Mouse (Mus musculus): ENCODE results near the gene Nrxn2.

DNA sequence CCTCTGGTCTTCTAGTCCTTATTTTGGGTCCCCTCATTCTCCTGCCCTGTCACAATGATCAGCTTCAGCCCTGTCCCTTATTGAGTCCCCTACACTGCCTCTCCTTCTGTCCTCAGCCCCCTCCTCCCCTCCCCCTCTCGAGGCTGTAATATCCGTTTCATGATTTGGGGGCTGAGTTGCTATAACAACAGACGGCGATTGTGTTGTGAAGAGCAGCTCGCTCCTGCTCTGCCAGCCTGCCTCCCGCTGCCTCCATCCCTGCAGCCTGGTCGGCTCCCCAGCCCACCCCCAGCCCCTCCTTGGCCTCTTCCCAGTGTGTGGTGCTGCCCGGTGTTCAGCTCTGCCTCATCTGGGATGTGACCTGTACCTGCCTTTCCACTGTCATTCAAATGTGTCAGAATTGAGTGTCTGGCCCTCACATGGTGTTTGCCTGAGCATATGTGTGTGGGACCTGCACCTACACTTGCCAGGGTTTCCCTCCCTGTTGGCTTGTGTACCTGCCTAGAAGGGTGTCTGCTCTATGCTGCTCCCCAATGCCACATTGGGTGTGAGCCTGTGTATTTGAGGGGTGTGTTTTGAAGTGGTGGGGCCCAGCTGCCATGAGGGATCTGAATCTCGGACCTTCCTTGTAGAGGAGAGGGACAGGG, 2.3 kb upstream of the Nrxn2 start:
- TF ChIP-seq POLR2A (IDR thresholded peaks at IDR 0.05; ENCODE audit: borderline replicate concordance, extremely low read depth, low read depth, low read length) = no peak
- TF ChIP-seq CTCF (IDR thresholded peaks at IDR 0.05; ENCODE audit: insufficient read depth, low read length) = no peak

Measured in lung, adult 2 months (tissue).